Mouse (Mus musculus): Measurements from ENCODE around the gene 4931429L15Rik. TPM values are rescaled to one million over a fixed set of nuclear protein-coding genes. Genes with fewer than 3 reads are reported as not detected.

The 4931429L15Rik gene
- polyA plus RNA-seq, 1 experiment, result not detected

DNA sequence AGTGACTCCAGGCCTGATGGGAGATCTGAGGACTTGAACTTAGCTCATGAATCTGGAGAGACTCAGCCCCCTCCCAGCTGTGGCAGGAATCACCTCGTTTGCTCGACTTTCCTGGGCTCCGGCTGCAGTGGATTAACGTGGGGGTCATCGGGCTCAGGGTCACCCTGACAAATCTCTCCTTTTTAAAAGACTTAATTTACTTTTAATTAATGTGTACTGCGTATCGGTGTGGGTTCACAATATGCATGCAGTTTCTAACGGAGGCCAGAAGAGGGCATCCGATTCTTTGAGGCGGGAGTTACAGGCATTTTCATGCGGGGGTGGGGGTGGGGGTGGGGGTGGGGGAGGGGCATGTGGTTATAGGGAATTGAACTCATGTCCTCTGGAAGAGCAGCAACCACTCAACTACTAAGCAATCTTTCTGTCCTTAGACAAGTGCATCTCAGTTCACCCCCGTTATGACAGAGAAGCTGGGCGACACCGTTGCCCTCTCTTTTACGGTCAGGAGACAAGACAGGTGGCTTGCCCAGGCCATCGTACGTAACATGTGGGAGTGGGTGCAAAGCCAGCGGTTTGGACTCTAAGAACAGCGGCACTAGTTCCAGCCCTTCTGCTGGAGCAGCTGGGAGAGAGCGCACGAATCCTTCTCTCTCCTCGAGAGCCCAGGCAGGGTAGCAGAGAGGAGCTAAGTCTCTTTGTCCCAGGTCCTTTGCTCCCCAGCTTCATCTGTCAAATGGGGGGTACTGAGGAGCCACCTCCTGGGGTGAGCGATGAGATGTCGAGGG lies 10.2 kb upstream of the 4931429L15Rik start:
- peaks cover 29% of the 10 kb centered on the region for H3K27me3 ChIP-seq (ENCODE audit: control insufficient read depth, insufficient read depth, insufficient read length)
- no peaks in the 10 kb centered on the region for H3K36me3 ChIP-seq (ENCODE audit: control insufficient read depth, insufficient read depth)
- no peak overlapping the region for H3ac ChIP-seq (ENCODE audit: control insufficient read depth, insufficient read length, low read depth)
- H3K4me3 ChIP-seq (ENCODE audit: insufficient read depth, poor library complexity, severe bottlenecking), result no peak overlapping the region
- no peak for TF ChIP-seq FOSL1 (IDR thresholded peaks at IDR 0.05; ENCODE audit: insufficient read depth, low read length, poor library complexity, severe bottlenecking)
- TF ChIP-seq CTCF (IDR thresholded peaks at IDR 0.05; ENCODE audit: control insufficient read depth, insufficient read depth, insufficient read length), result no peak
- no peak for TF ChIP-seq MYOG (IDR thresholded peaks at IDR 0.05; ENCODE audit: control insufficient read depth, extremely low read depth, insufficient read length)
- no peak for TF ChIP-seq USF1 (IDR thresholded peaks at IDR 0.05; ENCODE audit: low read depth)
- no peak for TF ChIP-seq MYOD1 (IDR thresholded peaks at IDR 0.05; ENCODE audit: control insufficient read depth, insufficient read length, low read depth)
- TF ChIP-seq MAX (IDR thresholded peaks at IDR 0.05), result no peak
- TF ChIP-seq CEBPB (IDR thresholded peaks at IDR 0.05; ENCODE audit: low read depth), result no peak
- no peaks in the 10 kb centered on the region for H3K79me2 ChIP-seq (ENCODE audit: control insufficient read depth, insufficient read depth)
- no peaks in the 10 kb centered on the region for H3K79me3 ChIP-seq (ENCODE audit: low read depth)

DNA sequence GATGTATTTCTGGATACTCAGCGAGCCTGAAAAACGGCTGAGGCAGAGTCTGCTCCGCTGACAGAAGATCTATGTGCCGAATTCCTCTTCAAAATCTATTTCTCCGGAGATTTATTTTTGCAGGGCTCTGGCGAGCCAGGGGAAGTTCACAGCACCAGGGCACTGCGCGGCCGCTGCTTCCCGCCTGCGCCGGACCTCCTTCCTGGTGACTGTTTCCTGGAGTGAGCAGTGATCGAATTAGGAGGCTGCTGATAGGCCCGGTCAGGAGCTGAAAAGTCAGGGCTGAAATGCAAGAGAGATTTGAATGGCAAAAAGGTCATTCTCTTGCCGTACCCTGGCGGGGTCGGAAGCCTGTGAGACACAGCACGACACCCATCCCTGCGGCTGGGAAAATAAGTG lies 9.5 kb upstream of the 4931429L15Rik start:
- Histone ChIP-seq H3K79me3 (ENCODE audit: low read depth) (no peaks in the 10 kb centered on the region), H3K79me2 (ENCODE audit: control insufficient read depth, insufficient read depth) (no peaks in the 10 kb centered on the region), H3ac (ENCODE audit: control insufficient read depth, insufficient read length, low read depth) (no peak overlapping the region), H3K36me3 (ENCODE audit: control insufficient read depth, insufficient read depth) (no peaks in the 10 kb centered on the region), H3K4me3 (ENCODE audit: insufficient read depth, poor library complexity, severe bottlenecking) (no peak overlapping the region), H3K27me3 (ENCODE audit: control insufficient read depth, insufficient read depth, insufficient read length) (peaks cover 22% of the 10 kb centered on the region)
- TF ChIP-seq MAX (IDR thresholded peaks at IDR 0.05) (no peak), CTCF (IDR thresholded peaks at IDR 0.05; ENCODE audit: control insufficient read depth, insufficient read depth, insufficient read length) (no peak), MYOG (IDR thresholded peaks at IDR 0.05; ENCODE audit: control insufficient read depth, extremely low read depth, insufficient read length) (no peak), FOSL1 (IDR thresholded peaks at IDR 0.05; ENCODE audit: insufficient read depth, low read length, poor library complexity, severe bottlenecking) (no peak), MYOD1 (IDR thresholded peaks at IDR 0.05; ENCODE audit: control insufficient read depth, insufficient read length, low read depth) (no peak)

DNA sequence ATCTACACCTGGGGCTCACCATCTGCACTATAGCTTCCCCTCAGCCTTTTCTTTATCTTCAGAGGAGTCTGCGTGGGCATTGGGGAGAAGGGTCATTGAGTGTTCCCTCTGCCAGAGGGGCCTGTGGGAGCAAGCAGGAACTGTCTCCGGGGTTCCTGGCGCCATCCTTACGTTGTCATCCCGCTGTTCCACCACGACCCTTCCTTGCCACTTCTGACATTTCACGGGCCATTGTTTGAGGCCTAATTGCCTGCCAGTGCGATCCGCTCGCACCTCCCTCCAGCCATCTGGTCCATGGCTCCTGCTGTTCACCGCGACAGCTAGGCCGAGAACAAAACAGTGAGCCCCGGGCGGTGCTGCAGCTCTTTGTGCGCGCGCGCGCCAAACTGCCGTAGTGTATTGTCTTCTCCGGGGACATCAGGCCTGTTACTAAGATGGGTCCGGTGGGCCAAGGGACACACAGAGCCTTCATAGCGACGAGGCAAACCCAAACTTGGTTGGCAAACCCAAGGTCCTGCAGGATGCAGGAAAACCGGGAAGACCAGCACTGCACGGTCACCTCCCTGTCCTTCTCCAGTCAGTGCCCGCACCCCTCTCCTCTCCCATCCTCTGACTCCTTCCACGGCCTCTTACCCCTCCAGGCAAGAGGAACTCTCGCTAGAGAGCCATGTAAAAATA lies 8.9 kb upstream of the 4931429L15Rik start:
- Histone ChIP-seq H3K79me3 (ENCODE audit: low read depth) (no peaks in the 10 kb centered on the region), H3K27me3 (ENCODE audit: control insufficient read depth, insufficient read depth, insufficient read length) (peaks cover 25% of the 10 kb centered on the region), H3K4me3 (ENCODE audit: insufficient read depth, poor library complexity, severe bottlenecking) (no peak overlapping the region), H3ac (ENCODE audit: control insufficient read depth, insufficient read length, low read depth) (no peak overlapping the region), H3K79me2 (ENCODE audit: control insufficient read depth, insufficient read depth) (no peaks in the 10 kb centered on the region), H3K36me3 (ENCODE audit: control insufficient read depth, insufficient read depth) (no peaks in the 10 kb centered on the region)
- TF ChIP-seq USF1 (IDR thresholded peaks at IDR 0.05; ENCODE audit: low read depth) (no peak), CTCF (IDR thresholded peaks at IDR 0.05; ENCODE audit: control insufficient read depth, insufficient read depth, insufficient read length) (no peak), MYOD1 (IDR thresholded peaks at IDR 0.05; ENCODE audit: control insufficient read depth, insufficient read length, low read depth) (no peak), MYOG (IDR thresholded peaks at IDR 0.05; ENCODE audit: control insufficient read depth, extremely low read depth, insufficient read length) (no peak), FOSL1 (IDR thresholded peaks at IDR 0.05; ENCODE audit: insufficient read depth, low read length, poor library complexity, severe bottlenecking) (no peak), MAX (IDR thresholded peaks at IDR 0.05) (no peak), CEBPB (IDR thresholded peaks at IDR 0.05; ENCODE audit: low read depth) (no peak)

DNA sequence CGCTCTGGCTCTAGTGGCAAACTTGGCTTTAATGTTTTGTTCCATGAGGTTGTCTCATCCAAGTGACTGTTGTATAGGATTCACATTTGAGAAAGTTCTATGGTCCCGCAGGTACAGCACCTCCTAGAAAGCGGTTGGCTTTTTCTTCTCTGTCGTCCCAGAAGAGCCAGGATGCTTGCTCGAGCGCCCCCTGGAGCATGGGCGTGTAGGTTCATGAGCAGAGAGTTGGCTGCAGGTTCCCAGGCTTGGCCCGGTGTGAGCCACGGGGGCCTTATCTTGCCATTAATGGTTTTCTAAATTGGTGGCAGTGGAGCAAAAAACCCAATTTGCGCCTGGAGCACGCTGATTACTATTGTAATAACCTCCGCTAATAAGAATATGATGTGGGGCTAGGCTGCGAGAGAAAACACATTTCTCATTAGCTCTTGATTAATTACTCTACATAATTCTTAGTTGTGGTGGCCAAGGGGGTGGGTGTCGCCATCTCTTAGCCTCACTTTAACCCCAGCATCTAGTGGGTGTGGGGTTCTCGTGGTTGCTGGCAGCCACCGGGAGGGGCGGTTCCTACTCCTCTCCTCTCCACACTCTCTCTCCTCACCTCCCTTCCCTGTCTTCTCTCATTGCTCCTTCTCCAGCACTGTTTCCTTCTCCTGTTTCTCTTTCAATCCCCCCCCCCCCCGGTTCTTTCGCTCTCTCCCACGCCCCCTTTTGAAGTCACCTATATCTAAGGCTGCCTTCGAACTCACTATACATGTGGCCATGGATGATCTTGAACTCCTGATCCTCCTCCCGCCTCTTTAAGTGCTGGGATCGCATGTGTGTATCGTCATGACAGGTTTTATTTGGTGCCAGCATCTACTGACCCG lies 8.2 kb upstream of the 4931429L15Rik start:
- no peak overlapping the region for H3ac ChIP-seq (ENCODE audit: control insufficient read depth, insufficient read length, low read depth)
- no peaks in the 10 kb centered on the region for H3K79me3 ChIP-seq (ENCODE audit: low read depth)
- peaks cover 29% of the 10 kb centered on the region for H3K27me3 ChIP-seq (ENCODE audit: control insufficient read depth, insufficient read depth, insufficient read length)
- no peaks in the 10 kb centered on the region for H3K36me3 ChIP-seq (ENCODE audit: control insufficient read depth, insufficient read depth)
- no peak for TF ChIP-seq MYOG (IDR thresholded peaks at IDR 0.05; ENCODE audit: control insufficient read depth, extremely low read depth, insufficient read length)
- H3K79me2 ChIP-seq (ENCODE audit: control insufficient read depth, insufficient read depth), result no peaks in the 10 kb centered on the region
- no peak overlapping the region for H3K4me3 ChIP-seq (ENCODE audit: insufficient read depth, poor library complexity, severe bottlenecking)

DNA sequence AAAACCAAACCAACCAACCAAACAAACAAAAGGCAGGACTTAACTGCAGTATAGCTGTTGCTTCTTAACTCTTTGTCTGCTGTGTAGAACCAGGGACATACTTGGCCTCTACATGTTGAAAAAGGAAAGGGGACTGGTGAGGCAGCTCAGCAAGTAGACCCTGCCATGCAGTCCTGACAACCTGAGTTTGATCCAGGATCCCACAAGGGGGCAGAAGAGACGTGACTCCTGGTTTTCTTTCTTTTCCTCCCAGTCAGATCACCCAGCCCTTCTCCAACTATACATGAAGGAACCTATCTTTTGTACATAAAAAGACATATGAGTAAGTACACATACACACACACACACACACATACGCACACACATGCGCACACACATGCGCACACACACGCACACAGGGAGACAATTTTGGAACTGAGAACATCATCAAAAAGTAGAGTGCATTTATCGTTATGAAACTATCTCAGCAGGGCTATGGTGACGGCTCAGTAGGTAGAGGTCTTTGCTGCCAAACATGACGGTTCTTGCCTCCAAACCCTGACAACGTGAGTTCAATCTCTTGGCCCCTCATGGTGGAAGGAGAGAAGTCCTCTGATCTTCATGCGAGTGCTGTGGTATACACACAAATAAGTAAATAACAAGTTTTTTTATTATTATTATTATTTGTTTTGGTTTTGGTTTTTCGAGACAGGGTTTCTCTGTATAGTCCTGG lies 7.1 kb upstream of the 4931429L15Rik start:
- H3K27me3 ChIP-seq (ENCODE audit: control insufficient read depth, insufficient read depth, insufficient read length), result peaks cover 31% of the 10 kb centered on the region
- H3K36me3 ChIP-seq (ENCODE audit: control insufficient read depth, insufficient read depth), result no peaks in the 10 kb centered on the region
- TF ChIP-seq MAX (IDR thresholded peaks at IDR 0.05) (no peak), CEBPB (IDR thresholded peaks at IDR 0.05; ENCODE audit: low read depth) (no peak), CTCF (IDR thresholded peaks at IDR 0.05; ENCODE audit: control insufficient read depth, insufficient read depth, insufficient read length) (no peak), FOSL1 (IDR thresholded peaks at IDR 0.05; ENCODE audit: insufficient read depth, low read length, poor library complexity, severe bottlenecking) (no peak), USF1 (IDR thresholded peaks at IDR 0.05; ENCODE audit: low read depth) (no peak), MYOG (IDR thresholded peaks at IDR 0.05; ENCODE audit: control insufficient read depth, extremely low read depth, insufficient read length) (no peak), MYOD1 (IDR thresholded peaks at IDR 0.05; ENCODE audit: control insufficient read depth, insufficient read length, low read depth) (no peak)
- no peak overlapping the region for H3ac ChIP-seq (ENCODE audit: control insufficient read depth, insufficient read length, low read depth)
- H3K79me2 ChIP-seq (ENCODE audit: control insufficient read depth, insufficient read depth), result no peaks in the 10 kb centered on the region
- no peak overlapping the region for H3K4me3 ChIP-seq (ENCODE audit: insufficient read depth, poor library complexity, severe bottlenecking)
- H3K79me3 ChIP-seq (ENCODE audit: low read depth), result no peaks in the 10 kb centered on the region

Data from C2C12 (cell line).